Mouse (Mus musculus) heart, embryonic 10.5 days (tissue): ENCODE results near the gene Nppb. TPM values are rescaled to one million over a fixed set of nuclear protein-coding genes. Genes with fewer than 3 reads are reported as not detected.

Experiments used
- DNase-seq: peaks from one replicate; pipeline ENCODE4 v3.0.0-alpha.2; 2017; ENCODE audit warnings: low spot score
- H3K27ac ChIP-seq: fragments of 300-500 bp; sonication (generic); 2 replicates; pipeline ENCODE4 v1.5.1; 2016; ENCODE audit warnings: mild to moderate bottlenecking
- H3K27me3 ChIP-seq: fragments of 300-500 bp; sonication (generic); 2 replicates; pipeline ENCODE4 v1.6.1; 2016; ENCODE audit warnings: mild to moderate bottlenecking; ENCODE audit not compliant: poor library complexity, insufficient read depth, severe bottlenecking
- H3K36me3 ChIP-seq: fragments of 300-500 bp; sonication (generic); 2 replicates; pipeline ENCODE4 v1.6.1; 2016; ENCODE audit warnings: mild to moderate bottlenecking, moderate library complexity
- H3K4me1 ChIP-seq: fragments of 300-500 bp; sonication (generic); 2 replicates; pipeline ENCODE4 v1.6.1; 2016; ENCODE audit warnings: mild to moderate bottlenecking
- H3K4me3 ChIP-seq: fragments of 300-500 bp; sonication (generic); 2 replicates; pipeline ENCODE4 v1.5.1; 2016; ENCODE audit warnings: mild to moderate bottlenecking, moderate library complexity
- H3K9me3 ChIP-seq: fragments of 300-500 bp; sonication (generic); 2 replicates; pipeline ENCODE4 v1.6.1; 2016; ENCODE audit warnings: mild to moderate bottlenecking, moderate library complexity
- WGBS: fragments of 180-500 bp; shearing (Covaris S2); methylation state at CpG from one replicate; pipeline ENCODE4 v1.1.7; 2016; 5-methylcytosine and 5-hydroxymethylcytosine counted together
- polyA plus RNA-seq: library from polyadenylated mRNA; unstranded; fragments of >200 nt; fragmentation: Nextera tagmentation; extraction: Ambion mirVana; gene quantifications from 2 replicates; pipeline ENCODE4 v1.2.1, GENCODE M21; 2016

The Nppb gene
- polyA plus RNA-seq, 1 experiment from 2014 or later = 124 TPM

DNA sequence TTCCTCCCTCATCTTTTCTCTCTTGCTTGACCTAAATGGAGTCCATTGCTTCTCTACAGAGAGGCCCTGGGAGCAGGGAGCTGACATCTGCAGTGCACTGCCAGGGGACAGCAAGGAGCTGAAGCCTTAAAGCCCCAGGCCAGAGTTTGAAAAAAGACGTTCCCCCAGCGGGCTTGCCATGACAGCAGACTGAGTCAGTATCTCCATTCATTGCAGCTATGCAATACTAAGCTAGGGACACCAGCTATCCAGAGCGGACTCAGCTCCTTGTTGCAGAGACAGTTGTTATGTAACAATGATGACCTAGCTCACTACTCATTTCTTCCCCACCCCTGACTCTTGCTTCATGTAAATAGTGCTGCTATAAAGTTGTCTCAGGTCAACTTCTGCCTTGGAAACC, 9.7 kb downstream of the Nppb start:
- peaks cover 7% of the 10 kb centered on the region; the same call in 1 of the 2 replicates for H3K27me3 ChIP-seq
- no peaks in the 10 kb centered on the region for H3K36me3 ChIP-seq
- H3K9me3 ChIP-seq = no peaks in the 10 kb centered on the region
- H3K27ac ChIP-seq = no peak overlapping the region
- H3K4me1 ChIP-seq = peaks cover 16% of the 10 kb centered on the region; the same call in 1 of the 2 replicates
- DNase-seq = no peak
- WGBS = 78% methylated on average over 3 of the region's 3 CpGs
- H3K4me3 ChIP-seq = no peak overlapping the region

DNA sequence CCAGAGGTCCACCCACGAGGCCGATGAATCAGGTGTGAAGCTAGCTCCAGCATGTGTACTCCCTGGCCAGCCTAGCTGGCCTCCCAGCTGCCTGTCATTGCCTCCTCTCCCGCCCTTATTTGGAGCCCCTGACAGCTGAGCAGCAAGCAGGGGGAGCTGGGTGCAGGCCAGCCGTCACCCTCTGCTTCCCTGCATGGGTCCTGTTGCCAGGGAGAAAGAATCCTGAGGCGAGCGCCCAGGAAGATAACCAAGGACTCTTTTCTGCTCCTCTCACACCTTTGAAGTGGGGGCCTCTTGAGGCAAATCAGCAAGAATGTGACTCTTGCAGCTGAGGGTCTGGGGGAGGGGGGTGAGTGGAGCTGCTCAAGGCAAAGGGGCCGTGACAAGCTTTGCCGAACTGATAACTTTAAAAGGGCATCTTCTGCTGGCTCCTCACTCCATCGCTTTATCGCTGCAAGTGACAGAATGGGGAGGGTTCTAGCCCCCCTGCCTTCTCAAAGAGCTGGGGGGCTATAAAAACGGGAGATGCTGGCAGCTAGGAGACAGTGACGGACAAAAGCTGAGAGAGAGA, 14.7 kb downstream of the Nppb start, which contains the start of gene Nppa:
Gene Nppa, plus strand, starts transcription at position 521 of the 571 bp plus-strand sequence.
- Histone ChIP-seq H3K27me3 (peaks cover 4% of the 10 kb centered on the region; the same call in 1 of the 2 replicates), H3K9me3 (no peaks in the 10 kb centered on the region), H3K4me1 (peaks cover 23% of the 10 kb centered on the region), H3K4me3 (peak within 1 kb of the TSS; percentile 46), H3K27ac (peak within 1 kb of the TSS; percentile 82), H3K36me3 (peaks cover 9% of the 10 kb centered on the region)
- peak; percentile 89 for DNase-seq
- 22% methylated on average over 12 of the region's 12 CpGs for WGBS

DNA sequence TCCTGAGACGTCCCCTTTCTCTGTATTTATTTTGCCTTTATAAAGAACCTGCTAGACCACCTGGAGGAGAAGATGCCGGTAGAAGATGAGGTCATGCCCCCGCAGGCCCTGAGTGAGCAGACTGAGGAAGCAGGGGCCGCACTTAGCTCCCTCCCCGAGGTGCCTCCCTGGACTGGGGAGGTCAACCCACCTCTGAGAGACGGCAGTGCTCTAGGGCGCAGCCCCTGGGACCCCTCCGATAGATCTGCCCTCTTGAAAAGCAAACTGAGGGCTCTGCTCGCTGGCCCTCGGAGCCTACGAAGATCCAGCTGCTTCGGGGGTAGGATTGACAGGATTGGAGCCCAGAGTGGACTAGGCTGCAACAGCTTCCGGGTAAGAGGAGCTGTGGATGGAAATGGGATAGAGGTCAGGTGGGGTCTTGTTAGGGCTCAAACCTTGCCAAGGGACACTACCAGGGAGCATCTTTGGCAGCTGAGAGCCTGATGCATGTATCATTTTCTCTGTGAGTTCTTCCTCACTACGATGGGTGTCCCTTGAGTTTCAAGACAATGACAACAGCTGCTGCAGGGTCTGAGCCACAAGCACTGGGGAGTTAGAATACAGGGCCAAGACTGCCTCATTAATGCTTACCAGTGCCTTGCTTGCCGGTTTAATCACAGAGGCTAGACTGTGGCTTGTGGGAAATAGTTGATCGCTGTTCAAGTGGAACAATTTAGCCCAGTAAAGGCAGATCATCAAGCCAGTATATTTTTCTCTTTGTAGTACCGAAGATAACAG, 15.6 kb downstream of the Nppb start:
- Histone ChIP-seq H3K9me3 (no peaks in the 10 kb centered on the region), H3K36me3 (peaks cover 18% of the 10 kb centered on the region), H3K27me3 (peaks cover 4% of the 10 kb centered on the region; the same call in 1 of the 2 replicates), H3K27ac (peak overlapping the region; percentile 82), H3K4me3 (peak overlapping the region; percentile 46), H3K4me1 (peaks cover 23% of the 10 kb centered on the region)
- DNase-seq = no peak
- 70% methylated on average over 17 of the region's 17 CpGs for WGBS

DNA sequence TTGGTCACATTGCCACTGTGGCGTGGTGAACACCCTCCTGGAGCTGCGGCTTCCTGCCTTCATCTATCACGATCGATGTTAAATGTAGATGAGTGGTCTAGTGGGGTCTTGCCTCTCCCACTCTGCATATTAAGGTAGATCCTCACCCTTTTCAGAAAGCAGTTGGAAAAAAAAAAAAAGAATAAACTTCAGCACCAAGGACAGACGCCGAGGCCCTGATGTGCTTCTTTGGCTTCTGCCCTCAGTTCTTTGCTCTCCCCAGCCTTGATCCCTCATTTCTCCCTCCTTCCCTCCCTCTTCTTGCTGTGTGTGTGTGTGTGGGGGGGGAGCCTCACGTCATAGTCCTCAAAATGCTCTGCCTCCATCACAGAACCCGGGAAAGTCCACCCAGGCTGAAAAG, 16.3 kb downstream of the Nppb start:
- no peak for DNase-seq
- peaks cover 23% of the 10 kb centered on the region for H3K4me1 ChIP-seq
- peak overlapping the region; percentile 46 for H3K4me3 ChIP-seq
- H3K27ac ChIP-seq = no peak overlapping the region
- no peaks in the 10 kb centered on the region for H3K9me3 ChIP-seq
- 41% methylated on average over 8 of the region's 8 CpGs for WGBS
- H3K36me3 ChIP-seq = peaks cover 24% of the 10 kb centered on the region
- H3K27me3 ChIP-seq = peaks cover 4% of the 10 kb centered on the region; the same call in 1 of the 2 replicates

DNA sequence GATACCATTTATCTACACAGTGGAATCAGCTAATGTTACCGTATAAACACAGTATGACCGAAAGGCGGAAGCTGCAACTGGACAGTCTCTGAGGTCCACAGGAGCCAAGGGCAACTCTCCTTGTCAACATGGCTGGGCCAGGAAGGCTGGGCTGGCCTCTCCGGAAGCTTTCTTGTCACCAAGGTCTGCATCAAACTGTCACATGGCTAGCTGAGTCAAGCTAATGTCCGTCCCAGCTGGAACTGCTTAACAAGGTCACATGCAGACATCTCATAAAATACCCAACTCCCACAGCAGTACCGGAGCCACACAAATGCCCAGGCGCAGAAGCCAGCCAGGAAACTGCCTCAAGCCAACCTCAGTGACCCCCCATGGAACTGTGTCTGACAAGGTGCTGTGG, 18.8 kb downstream of the Nppb start:
- WGBS = 87% methylated on average over 7 of the region's 7 CpGs
- DNase-seq = no peak

DNA sequence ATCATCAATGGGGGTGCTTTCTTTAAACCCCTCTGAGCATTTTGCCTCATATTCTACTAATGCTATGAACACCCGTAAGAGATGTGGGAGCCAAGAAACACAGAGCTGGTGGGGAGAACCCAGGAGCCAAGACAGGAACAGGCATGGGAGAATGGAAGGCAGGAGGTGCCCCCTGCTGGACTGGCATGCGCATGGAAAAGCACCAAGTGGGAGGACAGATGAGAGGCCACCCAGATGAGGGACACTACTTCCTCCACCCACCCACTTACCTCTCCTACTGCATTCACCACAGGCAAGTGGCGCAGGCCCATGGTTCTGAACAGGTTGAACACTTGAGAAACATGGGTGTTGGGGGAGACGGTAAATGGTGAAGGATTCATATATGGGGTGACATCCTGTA, 22.8 kb downstream of the Nppb start:
- Histone ChIP-seq H3K9me3 (no peaks in the 10 kb centered on the region), H3K36me3 (peaks cover 90% of the 10 kb centered on the region), H3K4me1 (no peaks in the 10 kb centered on the region), H3K27ac (no peak overlapping the region), H3K27me3 (no peaks in the 10 kb centered on the region), H3K4me3 (no peak overlapping the region)
- DNase-seq = no peak
- WGBS = 75% methylated on average over 4 of the region's 4 CpGs

More for the DNA sequence above, 18.8 kb downstream of the Nppb start:
- Histone ChIP-seq H3K4me1 (peaks cover 17% of the 10 kb centered on the region), H3K27me3 (0 out of 2 replicates have a peak, but pooled peaks cover 4% of the 10 kb centered on the region), H3K27ac (no peak overlapping the region), H3K9me3 (no peaks in the 10 kb centered on the region), H3K4me3 (no peak overlapping the region), H3K36me3 (peaks cover 49% of the 10 kb centered on the region)

DNA sequence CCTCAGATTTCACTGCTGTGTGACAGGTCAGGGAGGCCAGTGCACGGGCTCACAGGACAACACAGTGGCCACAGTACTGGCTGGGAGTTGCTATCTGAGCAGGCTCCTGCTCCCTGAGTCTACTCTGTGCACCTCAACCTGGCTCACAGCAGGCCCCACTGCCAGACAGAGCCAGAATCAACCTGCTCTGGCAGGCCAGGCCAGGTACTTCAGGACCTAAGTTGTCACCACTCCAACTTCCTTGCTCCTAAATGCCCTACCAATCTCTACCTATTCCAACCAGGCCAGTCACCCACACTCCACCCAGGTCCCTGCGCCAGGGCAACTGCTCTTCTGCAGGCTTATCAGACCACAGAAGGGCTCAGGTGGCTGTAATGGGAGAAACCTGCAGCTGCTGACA, 24.1 kb downstream of the Nppb start:
- H3K4me1 ChIP-seq = no peaks in the 10 kb centered on the region
- peaks cover 100% of the 10 kb centered on the region for H3K36me3 ChIP-seq
- H3K27me3 ChIP-seq = no peaks in the 10 kb centered on the region
- no peak overlapping the region for H3K27ac ChIP-seq
- H3K9me3 ChIP-seq = no peaks in the 10 kb centered on the region
- no peak for DNase-seq
- 72% methylated on average over 2 of the region's 2 CpGs for WGBS
- H3K4me3 ChIP-seq = no peak overlapping the region

DNA sequence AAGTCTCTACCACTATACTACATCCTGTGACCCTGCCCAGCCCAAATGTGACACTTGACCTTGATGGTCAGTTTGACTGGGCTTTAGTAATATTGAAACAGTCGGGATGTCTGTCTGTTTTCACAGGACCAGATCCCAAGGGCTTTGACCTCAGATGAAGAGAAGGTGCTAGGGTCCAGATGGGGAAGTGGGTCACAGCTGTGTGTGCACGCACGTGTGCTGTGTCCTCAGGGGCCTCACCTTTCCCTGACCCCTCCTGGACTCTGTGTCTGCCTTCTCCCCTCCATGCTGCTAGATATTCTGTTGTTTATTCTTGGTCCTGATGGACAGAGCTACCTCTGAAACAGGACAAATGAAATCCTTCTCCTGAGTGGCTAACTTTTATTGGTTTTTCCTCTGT, 25.7 kb downstream of the Nppb start:
- 89% methylated on average over 3 of the region's 3 CpGs for whole genome bisulfite sequencing
- H3K36me3 ChIP-seq = peaks cover 99% of the 10 kb centered on the region

DNA sequence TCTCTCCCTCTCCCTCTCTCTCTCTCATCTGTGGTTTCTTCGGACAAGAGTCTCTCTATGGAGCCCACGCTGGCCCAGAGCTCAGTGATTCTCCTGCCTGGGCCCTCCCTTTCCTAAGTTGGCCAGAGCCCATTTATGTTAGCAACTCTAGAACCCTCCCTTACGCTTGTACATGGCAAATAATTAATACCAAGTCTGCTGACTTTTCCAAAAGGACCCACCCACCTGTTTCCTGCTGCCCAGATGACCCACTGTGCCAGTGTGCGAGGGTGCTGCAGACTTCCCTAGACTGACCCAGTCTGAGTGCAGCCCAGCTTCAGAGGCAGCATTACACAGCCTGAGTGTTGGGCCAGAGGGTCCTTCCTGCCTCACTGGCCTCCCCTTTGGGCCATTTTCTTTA, 26.6 kb downstream of the Nppb start:
- WGBS = 88% methylated on average over 4 of the region's 4 CpGs
- no peaks in the 10 kb centered on the region for H3K4me1 ChIP-seq
- H3K27ac ChIP-seq = no peak overlapping the region
- H3K27me3 ChIP-seq = no peaks in the 10 kb centered on the region
- H3K4me3 ChIP-seq = no peak overlapping the region
- no peaks in the 10 kb centered on the region for H3K9me3 ChIP-seq
- DNase-seq = no peak
- H3K36me3 ChIP-seq = peaks cover 99% of the 10 kb centered on the region

More for the DNA sequence above, 25.7 kb downstream of the Nppb start:
- no peak overlapping the region for H3K4me3 ChIP-seq
- no peaks in the 10 kb centered on the region for H3K9me3 ChIP-seq
- H3K27me3 ChIP-seq = no peaks in the 10 kb centered on the region
- no peaks in the 10 kb centered on the region for H3K4me1 ChIP-seq
- no peak for DNase-seq
- H3K27ac ChIP-seq = no peak overlapping the region

DNA sequence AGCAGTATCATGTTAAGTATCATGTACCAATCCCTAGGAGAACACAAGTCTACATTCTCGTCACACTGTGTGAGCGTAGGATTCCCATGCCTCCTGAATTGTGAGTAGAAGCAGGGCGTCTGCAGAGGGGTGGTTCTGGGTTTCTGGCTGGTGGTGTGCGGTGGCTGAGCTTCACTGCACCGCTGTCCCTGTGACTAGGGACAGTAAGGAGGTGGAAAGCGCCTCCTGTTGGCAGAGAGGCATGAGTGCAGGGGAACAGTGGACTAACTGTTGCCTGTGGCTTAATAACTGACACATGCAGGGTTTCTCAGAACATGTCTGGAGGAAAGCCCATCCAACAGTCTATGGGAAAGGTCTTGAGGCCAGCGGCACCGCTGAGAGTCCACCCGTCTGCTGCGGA, 29.8 kb downstream of the Nppb start:
- Histone ChIP-seq H3K36me3 (peaks cover 98% of the 10 kb centered on the region), H3K27ac (no peak overlapping the region)
- 77% methylated on average over 10 of the region's 10 CpGs for WGBS

DNA sequence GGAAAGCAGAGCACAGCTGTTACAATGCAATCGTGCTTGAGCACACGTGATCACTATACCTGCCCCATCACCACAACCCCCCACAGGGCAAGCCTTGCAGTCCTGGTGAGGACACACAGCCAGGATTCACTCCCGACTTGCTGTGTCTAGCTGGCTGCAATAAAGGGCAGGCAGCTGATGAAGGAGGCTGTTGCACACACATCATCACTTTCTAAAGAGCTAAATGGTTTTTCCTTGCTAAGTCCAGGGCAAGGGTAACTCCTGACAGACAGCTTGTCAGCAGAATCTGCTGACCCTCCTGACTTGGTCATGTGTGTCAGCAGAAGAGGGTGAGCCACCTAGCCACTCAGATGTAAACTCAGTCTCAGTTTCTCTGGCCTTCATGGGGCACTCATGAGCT, 31.4 kb downstream of the Nppb start:
- no peaks in the 10 kb centered on the region for H3K9me3 ChIP-seq
- H3K4me1 ChIP-seq = no peaks in the 10 kb centered on the region
- no peak overlapping the region for H3K27ac ChIP-seq
- DNase-seq = no peak
- H3K27me3 ChIP-seq = no peaks in the 10 kb centered on the region
- 72% methylated on average over 3 of the region's 3 CpGs for WGBS
- no peak overlapping the region for H3K4me3 ChIP-seq
- peaks cover 98% of the 10 kb centered on the region for H3K36me3 ChIP-seq

More for the DNA sequence above, 29.8 kb downstream of the Nppb start:
- no peak overlapping the region for H3K4me3 ChIP-seq
- DNase-seq = no peak
- H3K9me3 ChIP-seq = no peaks in the 10 kb centered on the region
- H3K27me3 ChIP-seq = no peaks in the 10 kb centered on the region
- no peaks in the 10 kb centered on the region for H3K4me1 ChIP-seq

DNA sequence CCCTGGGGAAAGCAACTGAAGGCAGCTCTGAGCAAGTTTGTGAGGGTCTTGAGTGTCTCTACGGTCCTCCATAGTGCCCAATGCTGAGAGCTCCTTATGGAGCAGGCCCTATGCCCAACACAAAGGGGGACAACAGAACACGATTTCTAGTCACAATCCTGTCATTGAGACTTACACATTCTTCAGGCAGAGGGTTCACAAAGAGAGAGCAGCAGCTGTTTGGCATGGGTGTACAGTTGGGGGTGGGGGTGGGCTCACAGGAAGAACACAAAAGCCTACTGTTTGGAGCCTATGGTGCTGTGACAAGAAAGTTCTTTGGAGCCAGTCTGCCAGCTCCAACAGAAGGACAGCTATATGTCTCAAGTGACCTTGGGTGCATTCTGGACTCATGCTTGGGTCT, 32.8 kb downstream of the Nppb start:
- whole genome bisulfite sequencing = 76% methylated on average over 2 of the region's 2 CpGs

DNA sequence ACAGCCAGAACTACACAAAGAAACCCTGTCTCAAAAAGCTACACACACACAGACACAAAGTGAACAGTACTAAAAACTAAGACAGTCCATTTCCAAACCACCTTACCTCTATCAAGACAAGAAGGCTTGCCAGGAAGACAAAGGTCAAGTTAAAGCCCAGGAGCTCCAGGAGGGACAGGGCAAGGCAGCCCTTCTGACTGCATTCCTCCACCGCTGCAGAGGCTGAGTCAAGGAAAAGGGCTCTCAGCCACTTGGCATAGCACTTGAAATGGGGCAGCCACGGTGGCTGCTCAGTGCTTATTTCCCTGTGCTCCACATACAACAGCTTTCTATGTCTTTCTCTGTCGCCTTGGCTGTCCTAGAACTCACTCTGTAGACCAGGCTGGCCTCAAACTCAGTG, 38.4 kb downstream of the Nppb start:
- Histone ChIP-seq H3K4me3 (no peak overlapping the region), H3K27me3 (no peaks in the 10 kb centered on the region), H3K27ac (no peak overlapping the region), H3K36me3 (peaks cover 93% of the 10 kb centered on the region), H3K9me3 (no peaks in the 10 kb centered on the region), H3K4me1 (no peaks in the 10 kb centered on the region)
- no peak for DNase-seq
- WGBS = 87% methylated on average over 3 of the region's 3 CpGs

More for the DNA sequence above, 32.8 kb downstream of the Nppb start:
- Histone ChIP-seq H3K36me3 (peaks cover 98% of the 10 kb centered on the region), H3K4me1 (no peaks in the 10 kb centered on the region), H3K27me3 (no peaks in the 10 kb centered on the region), H3K9me3 (no peaks in the 10 kb centered on the region), H3K27ac (no peak overlapping the region), H3K4me3 (no peak overlapping the region)
- no peak for DNase-seq
